In the genomic region with DNA sequence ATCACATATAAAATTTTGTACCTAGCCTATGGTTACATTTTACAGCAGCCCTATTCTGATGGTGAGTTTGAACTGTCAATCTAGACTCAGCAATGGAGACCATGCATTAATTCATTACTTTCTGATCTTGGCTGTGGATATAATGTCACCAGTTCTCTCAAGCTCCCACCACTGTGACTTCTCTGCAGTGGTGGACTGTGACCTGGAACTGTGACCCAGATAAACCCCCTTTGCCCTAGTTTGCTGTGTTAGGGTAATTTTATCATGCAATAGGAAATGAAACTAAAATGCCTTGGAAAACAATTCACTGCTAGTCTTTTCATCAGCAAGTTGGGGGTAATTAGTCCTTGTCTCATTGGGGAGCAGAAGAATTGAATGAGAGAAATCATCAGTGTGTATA, we compare ENCODE assay signal across 17 mouse cellular contexts.
"Had no signal": no experiment of that assay in that cellular context is flagged by ENCODE, and none has a peak within 500 bp of the region (broad histone marks: within the 10 kb centered on the region; RNA-seq: fewer than 3 reads in every experiment).

No protein-coding gene starts in this region.

- H3K4me2 ChIP-seq: lung, embryonic 14.5 days; midbrain, embryonic 11.5 days; midbrain, embryonic 13.5 days; midbrain, embryonic 15.5 days; neural tube, embryonic 12.5 days had no signal

- H3K9me3 ChIP-seq: megakaryocyte, embryonic 14.5 days; midbrain, embryonic 13.5 days; midbrain, embryonic 15.5 days; neural tube, embryonic 12.5 days had no signal

- H3K27me3 ChIP-seq: midbrain, embryonic 13.5 days; midbrain, embryonic 15.5 days; neural tube, embryonic 12.5 days had no signal

- DNase-seq: lung, adult 18-20 months; lung, embryonic 14.5 days; lung, postnatal 10 days; lung, postnatal 4 days; retina, postnatal 1 day; right cerebral cortex, adult 18-20 months; right cerebral cortex, postnatal 25 days; right cerebral cortex, postnatal 4 days; spleen, adult 18-20 months; thymus, adult 18-20 months; thymus, postnatal 14 days; thymus, postnatal 36 days had no signal

- H3K9ac ChIP-seq: lung, embryonic 14.5 days; midbrain, embryonic 13.5 days; midbrain, embryonic 15.5 days; neural tube, embryonic 12.5 days had no signal

- H3K36me3 ChIP-seq: midbrain, embryonic 13.5 days; midbrain, embryonic 15.5 days; neural tube, embryonic 12.5 days had no signal

- ATAC-seq: midbrain, embryonic 13.5 days; midbrain, embryonic 15.5 days had no signal

- H3K4me3 ChIP-seq: midbrain, embryonic 13.5 days; midbrain, embryonic 15.5 days; neural tube, embryonic 12.5 days had no signal

- H3K4me1 ChIP-seq: midbrain, embryonic 13.5 days; midbrain, embryonic 15.5 days; neural tube, embryonic 12.5 days had no signal

- H3K27ac ChIP-seq: midbrain, embryonic 13.5 days; midbrain, embryonic 15.5 days; neural tube, embryonic 12.5 days had no signal
